Mouse (Mus musculus): ENCODE measurements around the gene Larp4b. TPM values are rescaled to one million over a fixed set of nuclear protein-coding genes. Genes with fewer than 3 reads are reported as not detected.

Larp4b gene
- polyA plus RNA-seq, 1 experiment = 10.6 TPM

- Histone ChIP-seq H3K4me1 (ENCODE audit: control insufficient read depth, insufficient read depth, low read length) (peaks cover 2% of the 10 kb centered on the region), H3K4me3 (ENCODE audit: control insufficient read depth, low read depth, low read length) (no peak overlapping the region), H3K36me3 (ENCODE audit: control insufficient read depth, insufficient read depth, low read length) (no peaks in the 10 kb centered on the region), H3K27me3 (ENCODE audit: control insufficient read depth, insufficient read depth, low read length) (no peaks in the 10 kb centered on the region), H3K27ac (ENCODE audit: control insufficient read depth, insufficient read depth, low read depth, low read length) (no peak overlapping the region)
- TF ChIP-seq POLR2A (IDR thresholded peaks at IDR 0.05; ENCODE audit: control insufficient read depth, low read depth, low read length) = no peak
- no peak for TF ChIP-seq CTCF (IDR thresholded peaks at IDR 0.05; ENCODE audit: control insufficient read depth, insufficient read depth, insufficient replicate concordance, low read depth, low read length)
Measured at GRCm38 (mm10) chr13:9198106-9198505, 104.4 kb downstream of the Larp4b start.

GRCm38 (mm10) chr13:9198728-9199464, 105.2 kb downstream of the Larp4b start:
- H3K4me3 ChIP-seq (ENCODE audit: control insufficient read depth, low read depth, low read length) = no peak overlapping the region
- H3K27me3 ChIP-seq (ENCODE audit: control insufficient read depth, insufficient read depth, low read length) = no peaks in the 10 kb centered on the region

GRCm38 (mm10) chr13:9199465-9199844, 105.8 kb downstream of the Larp4b start:
- H3K27me3 ChIP-seq (ENCODE audit: control insufficient read depth, insufficient read depth, low read length) = no peaks in the 10 kb centered on the region
- H3K4me1 ChIP-seq (ENCODE audit: control insufficient read depth, insufficient read depth, low read length) = peaks cover 2% of the 10 kb centered on the region
- no peaks in the 10 kb centered on the region for H3K36me3 ChIP-seq (ENCODE audit: control insufficient read depth, insufficient read depth, low read length)
- no peak overlapping the region for H3K4me3 ChIP-seq (ENCODE audit: control insufficient read depth, low read depth, low read length)
- TF ChIP-seq POLR2A (IDR thresholded peaks at IDR 0.05; ENCODE audit: control insufficient read depth, low read depth, low read length) (no peak), CTCF (IDR thresholded peaks at IDR 0.05; ENCODE audit: control insufficient read depth, insufficient read depth, insufficient replicate concordance, low read depth, low read length) (no peak)
- H3K27ac ChIP-seq (ENCODE audit: control insufficient read depth, insufficient read depth, low read depth, low read length) = no peak overlapping the region

More at GRCm38 (mm10) chr13:9198728-9199464, 105.2 kb downstream of the Larp4b start:
- Histone ChIP-seq H3K4me1 (ENCODE audit: control insufficient read depth, insufficient read depth, low read length) (peaks cover 2% of the 10 kb centered on the region), H3K36me3 (ENCODE audit: control insufficient read depth, insufficient read depth, low read length) (no peaks in the 10 kb centered on the region), H3K27ac (ENCODE audit: control insufficient read depth, insufficient read depth, low read depth, low read length) (no peak overlapping the region)
- TF ChIP-seq CTCF (IDR thresholded peaks at IDR 0.05; ENCODE audit: control insufficient read depth, insufficient read depth, insufficient replicate concordance, low read depth, low read length) (no peak), POLR2A (IDR thresholded peaks at IDR 0.05; ENCODE audit: control insufficient read depth, low read depth, low read length) (no peak)

- Histone ChIP-seq H3K4me1 (ENCODE audit: control insufficient read depth, insufficient read depth, low read length) (peaks cover 2% of the 10 kb centered on the region), H3K36me3 (ENCODE audit: control insufficient read depth, insufficient read depth, low read length) (no peaks in the 10 kb centered on the region), H3K27me3 (ENCODE audit: control insufficient read depth, insufficient read depth, low read length) (no peaks in the 10 kb centered on the region), H3K4me3 (ENCODE audit: control insufficient read depth, low read depth, low read length) (no peak overlapping the region), H3K27ac (ENCODE audit: control insufficient read depth, insufficient read depth, low read depth, low read length) (no peak overlapping the region)
- TF ChIP-seq POLR2A (IDR thresholded peaks at IDR 0.05; ENCODE audit: control insufficient read depth, low read depth, low read length) (no peak), CTCF (IDR thresholded peaks at IDR 0.05; ENCODE audit: control insufficient read depth, insufficient read depth, insufficient replicate concordance, low read depth, low read length) (no peak)
Measured at GRCm38 (mm10) chr13:9222761-9223405, 129.2 kb downstream of the Larp4b start.

Other genes starting within 250 kb of the Larp4b start
- gene Wdr37, start 222.0 kb upstream of the Larp4b start, polyA plus RNA-seq (2012; rRNA removed) = 28.7 and 39.0 TPM in 2 replicates
- gene Idi1, start 208.4 kb upstream of the Larp4b start, polyA plus RNA-seq (2012; rRNA removed) = 15.8 and 22.6 TPM in 2 replicates
- 0.17 TPM in 1 of 2 replicates, not detected in the other for gene Gm9745, start 145.7 kb upstream of the Larp4b start, polyA plus RNA-seq (2012; rRNA removed)
- gene Idi2, start 141.0 kb upstream of the Larp4b start, polyA plus RNA-seq (2012; rRNA removed) = not detected in 2 replicates
- 9.9 and 11.1 TPM in 2 replicates for gene Gtpbp4, start 97.8 kb upstream of the Larp4b start, polyA plus RNA-seq (2012; rRNA removed)
- gene Dip2c, start 182.6 kb downstream of the Larp4b start, polyA plus RNA-seq (2012; rRNA removed) = 4.0 and 4.4 TPM in 2 replicates

All from testis, adult 2 months (tissue).